Mouse (Mus musculus): Measurements from ENCODE around the gene Paqr3. TPM values are rescaled to one million over a fixed set of nuclear protein-coding genes. Genes with fewer than 3 reads are reported as not detected.

Gene Paqr3
- polyA plus RNA-seq, 2 experiments: 3.9 to 5.0 TPM

- TF ChIP-seq POLR2A (IDR thresholded peaks at IDR 0.05; ENCODE audit: borderline replicate concordance, extremely low read depth, insufficient read depth, insufficient read length): no peak
- 95% methylated on average over 5 of the region's 5 CpGs for WGBS
- no peak overlapping the region for H3K4me3 ChIP-seq (replicated peaks; ENCODE audit: low read length)
- H3K27me3 ChIP-seq (ENCODE audit: control insufficient read depth, insufficient read depth, low read length): no peaks in the 10 kb centered on the region
- no peaks in the 10 kb centered on the region for H3K9me3 ChIP-seq (ENCODE audit: control insufficient read depth, low read length)
- H3K9ac ChIP-seq (ENCODE audit: low read depth, low read length, severe bottlenecking): no peak overlapping the region
- no peaks in the 10 kb centered on the region; the same call in 1 of the 2 replicates for H3K36me3 ChIP-seq (ENCODE audit: control insufficient read depth, insufficient read depth, low read length)
- ATAC-seq (ENCODE audit: low FRiP score, low read depth): no peak
- no peak overlapping the region for H3K4me2 ChIP-seq (replicated peaks; ENCODE audit: low read depth, low read length, severe bottlenecking)
- no peak for DNase-seq (ENCODE audit: low spot score)
- no peak overlapping the region for H3K27ac ChIP-seq (replicated peaks; ENCODE audit: low read depth, low read length)
- no peaks in the 10 kb centered on the region for H3K4me1 ChIP-seq (ENCODE audit: control insufficient read depth, insufficient read depth, low read length)
Measured at GRCm38 (mm10) chr5:97048905-97049304, 62.5 kb downstream of the Paqr3 start.

DNA sequence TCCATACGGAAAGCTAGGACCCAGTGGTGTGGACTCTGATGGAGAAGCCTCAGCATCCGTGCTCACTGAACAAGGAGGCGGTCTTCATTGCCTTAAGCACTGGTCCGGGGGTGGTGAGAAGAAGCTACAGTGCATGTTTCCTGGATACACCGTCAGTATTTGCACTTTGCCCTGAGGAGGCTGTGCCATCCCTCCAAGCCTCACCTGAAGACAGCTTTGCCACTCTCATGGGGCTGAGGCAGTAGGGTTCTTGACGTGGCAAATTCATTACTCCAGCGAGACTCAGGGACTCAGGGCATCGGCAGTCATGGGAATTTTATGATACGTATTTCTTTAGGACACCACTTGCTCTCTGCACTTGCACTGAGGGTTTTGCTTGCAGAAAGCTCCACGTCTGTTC lies 64.7 kb downstream of the Paqr3 start:
- ATAC-seq (ENCODE audit: low FRiP score, low read depth) (no peak), DNase-seq (ENCODE audit: low spot score) (no peak)
- H3K27me3 ChIP-seq (ENCODE audit: control insufficient read depth, insufficient read depth, low read length): no peaks in the 10 kb centered on the region
- H3K4me2 ChIP-seq (replicated peaks; ENCODE audit: low read depth, low read length, severe bottlenecking): no peak overlapping the region
- H3K4me1 ChIP-seq (ENCODE audit: control insufficient read depth, insufficient read depth, low read length): no peaks in the 10 kb centered on the region
- H3K36me3 ChIP-seq (ENCODE audit: control insufficient read depth, insufficient read depth, low read length): no peaks in the 10 kb centered on the region; the same call in 1 of the 2 replicates
- TF ChIP-seq POLR2A (IDR thresholded peaks at IDR 0.05; ENCODE audit: borderline replicate concordance, extremely low read depth, insufficient read depth, insufficient read length): no peak
- no peak overlapping the region for H3K27ac ChIP-seq (replicated peaks; ENCODE audit: low read depth, low read length)
- H3K9ac ChIP-seq (ENCODE audit: low read depth, low read length, severe bottlenecking): no peak overlapping the region
- H3K4me3 ChIP-seq (replicated peaks; ENCODE audit: low read length): no peak overlapping the region
- no peaks in the 10 kb centered on the region for H3K9me3 ChIP-seq (ENCODE audit: control insufficient read depth, low read length)
- 84% methylated on average over 10 of the region's 10 CpGs for WGBS

DNA sequence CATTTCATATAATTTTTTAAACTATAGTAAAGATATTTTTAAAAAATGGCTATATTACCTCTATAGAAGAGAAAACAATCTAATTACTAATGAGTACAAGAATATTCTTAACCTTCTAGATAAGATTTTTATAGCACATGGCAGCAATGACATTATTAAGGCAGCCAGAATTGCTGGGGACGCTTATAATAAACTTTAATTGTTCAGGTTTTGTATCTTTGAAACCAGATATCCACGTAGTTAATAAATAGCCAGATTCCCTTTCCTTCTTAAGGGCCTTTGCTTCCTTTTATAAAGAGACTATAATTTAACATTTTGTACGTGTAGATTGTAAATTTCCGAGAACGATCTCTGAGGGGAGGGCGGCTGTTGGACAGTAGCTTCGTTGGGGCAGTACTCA lies 66.1 kb downstream of the Paqr3 start:
- ATAC-seq (ENCODE audit: low FRiP score, low read depth): no peak
- Histone ChIP-seq H3K36me3 (ENCODE audit: control insufficient read depth, insufficient read depth, low read length) (no peaks in the 10 kb centered on the region; the same call in 1 of the 2 replicates), H3K4me2 (replicated peaks; ENCODE audit: low read depth, low read length, severe bottlenecking) (no peak overlapping the region), H3K9ac (ENCODE audit: low read depth, low read length, severe bottlenecking) (no peak overlapping the region), H3K27ac (replicated peaks; ENCODE audit: low read depth, low read length) (no peak overlapping the region), H3K4me1 (ENCODE audit: control insufficient read depth, insufficient read depth, low read length) (no peaks in the 10 kb centered on the region), H3K27me3 (ENCODE audit: control insufficient read depth, insufficient read depth, low read length) (no peaks in the 10 kb centered on the region), H3K9me3 (ENCODE audit: control insufficient read depth, low read length) (no peaks in the 10 kb centered on the region), H3K4me3 (replicated peaks; ENCODE audit: low read length) (no peak overlapping the region)
- DNase-seq (ENCODE audit: low spot score): no peak
- 51% methylated on average over 7 of the region's 7 CpGs for WGBS
- TF ChIP-seq POLR2A (IDR thresholded peaks at IDR 0.05; ENCODE audit: borderline replicate concordance, extremely low read depth, insufficient read depth, insufficient read length): no peak

Other genes with a start within 250 kb of the Paqr3 start
- 5.1 and 5.6 TPM in 2 replicates for gene Bmp2k, start 113.9 kb downstream of the Paqr3 start, polyA plus RNA-seq (2012; rRNA removed)
- 10.1 and 11.6 TPM in 2 replicates for gene Bmp2k, start 113.9 kb downstream of the Paqr3 start, polyA plus RNA-seq (2014; fragmentation: Nextera tagmentation; extraction: Ambion mirVana)